Mouse (Mus musculus) ES-Bruce4 (cell line): Measurements from ENCODE around the gene D430041D05Rik.

ENCODE experiments used
- CTCF ChIP-seq: IDR thresholded peaks from one replicate; pipeline ENCODE4 v1.8.1; 2011; ENCODE audit warnings: low read depth, low read length
- EP300 ChIP-seq: IDR thresholded peaks from 2 replicates; pipeline ENCODE4 v1.6.1; 2011; ENCODE audit warnings: low read depth, low read length; ENCODE audit not compliant: insufficient read depth
- POLR2A ChIP-seq: IDR thresholded peaks from one replicate; pipeline ENCODE4 v1.8.1; 2011; ENCODE audit warnings: low read length; ENCODE audit not compliant: insufficient read depth

- TF ChIP-seq CTCF (no peak), POLR2A (no peak), EP300 (no peak)
These were observed 143.8 kb downstream of the D430041D05Rik start for GRCm38 (mm10) chr2:104267049-104267448.
